Mouse (Mus musculus) forebrain, embryonic 16.5 days (tissue): ENCODE measurements around the gene Gpr3. TPM values are rescaled to one million over a fixed set of nuclear protein-coding genes. Genes with fewer than 3 reads are reported as not detected.

Experiments
- ATAC-seq: fragments of 200-750 bp; cut with Nextera tagmentation; 2 replicates; pipeline ENCODE4 v1.8.0; 2017; ENCODE audit warnings: mild to moderate bottlenecking, moderate library complexity
- H3K27ac ChIP-seq: fragments of 300-500 bp; sonication (generic); 2 replicates; pipeline ENCODE4 v1.5.1; 2014; ENCODE audit warnings: low read length, control low read depth
- H3K27me3 ChIP-seq: fragments of 300-500 bp; sonication (generic); replicated peaks from 2 replicates; pipeline ENCODE4 v1.6.1; 2014; ENCODE audit warnings: low read length; ENCODE audit not compliant: control insufficient read depth, insufficient read depth
- H3K36me3 ChIP-seq: fragments of 300-500 bp; sonication (generic); 2 replicates; pipeline ENCODE4 v1.6.1; 2014; ENCODE audit not compliant: control insufficient read depth, insufficient read depth
- H3K4me1 ChIP-seq: fragments of 300-500 bp; sonication (generic); replicated peaks from 2 replicates; pipeline ENCODE4 v1.6.1; 2014; ENCODE audit warnings: low read length; ENCODE audit not compliant: control insufficient read depth, insufficient read depth
- H3K4me2 ChIP-seq: fragments of 300-500 bp; sonication (generic); 2 replicates; pipeline ENCODE4 v1.6.1; 2014; ENCODE audit warnings: mild to moderate bottlenecking, low read length, control low read depth
- H3K4me3 ChIP-seq: fragments of 300-500 bp; sonication (generic); replicated peaks from 2 replicates; pipeline ENCODE4 v1.5.1; 2014; ENCODE audit warnings: mild to moderate bottlenecking, low read length, control low read depth
- H3K9ac ChIP-seq: fragments of 300-500 bp; sonication (generic); replicated peaks from 2 replicates; pipeline ENCODE4 v1.6.1; 2014; ENCODE audit warnings: low read depth, low read length, control low read depth
- H3K9me3 ChIP-seq: fragments of 300-500 bp; sonication (generic); 2 replicates; pipeline ENCODE4 v1.6.1; 2016; ENCODE audit warnings: low read length; ENCODE audit not compliant: control insufficient read depth
- WGBS: fragments of 180-500 bp; shearing (Covaris S2); extraction: QIAGEN DNeasy Blood & Tissue Kit; methylation state at CpG from one replicate; pipeline ENCODE4 v1.1.7; 2014; 5-methylcytosine and 5-hydroxymethylcytosine counted together
- polyA plus RNA-seq: library from polyadenylated mRNA; unstranded; fragments of >200 nt; fragmentation: Nextera tagmentation; extraction: Ambion mirVana; gene quantifications from 2 replicates; pipeline ENCODE4 v1.2.1, GENCODE M21; 2015

The Gpr3 gene
- polyA plus RNA-seq, 1 experiment from 2014 or later, result 1.4 TPM

DNA sequence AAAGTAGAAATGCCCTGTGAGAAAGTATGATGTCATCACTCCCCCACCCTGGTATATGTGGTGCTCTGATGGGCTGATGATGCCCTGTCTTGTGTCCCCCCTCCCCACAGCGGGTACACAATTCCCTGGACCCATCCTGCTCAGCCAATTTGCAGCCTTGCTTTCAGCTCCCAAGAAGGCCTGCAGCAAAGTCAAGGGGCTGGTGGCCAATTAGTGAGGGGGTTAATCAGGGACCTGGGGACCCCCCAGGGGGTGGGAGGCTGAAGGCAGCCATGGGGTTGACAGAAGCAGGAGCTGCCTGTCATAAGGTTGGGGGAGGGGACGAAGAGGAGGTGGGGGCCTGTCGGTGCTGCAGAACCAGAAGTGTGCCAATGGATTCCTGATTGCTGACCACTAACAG is 8.7 kb downstream of the Gpr3 start:
- Histone ChIP-seq H3K4me2 (no peak overlapping the region), H3K9ac (no peak overlapping the region), H3K4me1 (peaks cover 35% of the 10 kb centered on the region), H3K4me3 (no peak overlapping the region), H3K36me3 (no peaks in the 10 kb centered on the region), H3K9me3 (no peaks in the 10 kb centered on the region), H3K27me3 (no peaks in the 10 kb centered on the region), H3K27ac (no peak overlapping the region)
- 55% methylated on average over 3 of the region's 3 CpGs for WGBS
- no peak for ATAC-seq

DNA sequence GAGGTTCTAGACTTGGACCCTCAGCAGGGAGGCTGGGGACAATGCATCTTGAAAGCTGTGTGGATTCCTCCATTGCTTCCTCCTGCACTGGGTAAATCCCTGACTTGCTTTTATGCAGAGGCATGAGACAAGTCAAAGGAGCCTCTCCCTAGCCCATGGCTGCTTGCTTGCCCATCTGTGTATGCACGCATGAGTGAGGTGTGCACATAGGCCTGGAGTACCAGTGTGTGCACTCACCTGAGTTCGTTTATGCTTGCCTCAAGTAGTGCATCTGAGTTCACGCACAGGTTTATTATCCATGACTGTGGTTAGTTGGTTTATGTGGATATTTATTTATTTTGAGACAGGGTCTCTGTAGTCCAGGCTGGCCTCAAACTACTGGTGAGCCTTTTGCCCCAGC is 10.1 kb downstream of the Gpr3 start:
- no peaks in the 10 kb centered on the region for H3K36me3 ChIP-seq
- H3K9me3 ChIP-seq, result no peaks in the 10 kb centered on the region
- H3K4me2 ChIP-seq, result no peak overlapping the region
- 93% methylated on average over 3 of the region's 3 CpGs for WGBS
- H3K4me1 ChIP-seq, result peaks cover 48% of the 10 kb centered on the region
- H3K4me3 ChIP-seq, result no peak overlapping the region
- H3K27me3 ChIP-seq, result no peaks in the 10 kb centered on the region
- no peak overlapping the region for H3K27ac ChIP-seq
- no peak overlapping the region for H3K9ac ChIP-seq
- no peak for ATAC-seq

DNA sequence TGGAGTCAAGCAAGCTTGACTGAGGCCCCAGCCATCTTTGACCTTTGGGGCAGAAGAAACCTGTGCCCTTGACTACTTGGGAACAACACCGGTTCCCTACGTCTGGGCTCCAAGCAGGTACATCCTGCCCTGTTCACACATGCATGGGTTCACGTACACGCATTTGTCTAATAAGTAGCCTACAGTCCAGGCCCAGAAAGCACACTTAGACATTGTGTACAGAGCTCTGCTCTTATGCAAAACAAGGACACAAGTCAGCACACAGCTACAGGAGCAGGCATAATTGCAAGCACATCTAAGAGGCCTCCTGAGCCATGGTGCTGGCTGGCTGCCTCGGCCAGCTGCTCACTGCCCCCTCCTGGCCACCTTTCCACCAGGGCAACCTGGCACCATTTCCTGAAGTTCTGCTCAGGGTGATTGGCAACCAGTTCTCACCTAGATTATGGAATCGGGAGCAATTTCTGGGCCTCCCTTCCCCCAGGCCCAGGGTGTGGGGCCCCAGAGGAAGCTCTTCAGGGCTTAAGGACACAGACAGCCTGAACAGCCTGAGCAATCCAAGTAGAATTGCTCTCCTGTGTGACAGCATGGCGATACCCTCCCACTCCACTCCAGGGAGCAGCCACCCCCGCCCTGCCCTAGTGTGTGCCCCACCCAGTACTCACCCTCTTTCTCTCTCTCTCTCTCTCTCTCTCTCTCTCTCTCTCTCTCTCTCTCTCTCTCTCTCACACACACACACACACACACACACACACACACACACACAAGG is 11.1 kb downstream of the Gpr3 start:
- no peaks in the 10 kb centered on the region for H3K9me3 ChIP-seq
- peak; percentile 31 for ATAC-seq
- H3K36me3 ChIP-seq, result no peaks in the 10 kb centered on the region
- H3K9ac ChIP-seq, result peak overlapping the region; percentile 28; the same call in 1 of the 2 replicates
- 62% methylated on average over 8 of the region's 8 CpGs for WGBS
- H3K4me2 ChIP-seq, result no peak overlapping the region
- peaks cover 59% of the 10 kb centered on the region for H3K4me1 ChIP-seq
- peak overlapping the region; percentile 49 for H3K27ac ChIP-seq
- no peak overlapping the region for H3K4me3 ChIP-seq
- no peaks in the 10 kb centered on the region for H3K27me3 ChIP-seq

DNA sequence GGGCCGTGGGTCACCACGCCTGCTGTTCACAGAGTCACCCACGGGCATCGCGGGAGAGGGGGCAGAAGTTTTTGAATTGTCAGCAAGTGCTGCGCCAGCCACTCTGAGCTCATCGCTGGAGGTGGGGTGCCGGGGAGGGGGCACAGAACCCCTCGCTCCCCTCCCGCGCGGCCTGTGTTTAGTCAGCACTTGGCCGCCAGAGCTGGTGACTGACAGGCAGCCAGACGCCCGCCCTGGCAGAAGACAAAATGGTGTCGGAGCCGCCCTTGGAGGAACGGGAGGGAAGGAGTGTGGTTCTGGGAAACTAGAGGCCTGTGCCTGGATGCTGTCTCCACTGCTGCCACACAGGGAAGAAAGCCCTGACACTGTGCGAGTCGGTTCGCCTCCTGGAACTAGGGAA is 12.0 kb downstream of the Gpr3 start:
- H3K4me1 ChIP-seq, result peaks cover 61% of the 10 kb centered on the region
- 0 out of 2 replicates have a peak overlapping the region, but pooled peaks have one; percentile 1 for H3K4me2 ChIP-seq
- WGBS, result 28% methylated on average over 21 of the region's 21 CpGs
- no peak overlapping the region for H3K4me3 ChIP-seq
- ATAC-seq, result peak; percentile 24
- H3K9me3 ChIP-seq, result no peaks in the 10 kb centered on the region
- peak overlapping the region; percentile 28; the same call in 1 of the 2 replicates for H3K9ac ChIP-seq
- no peaks in the 10 kb centered on the region for H3K27me3 ChIP-seq
- H3K27ac ChIP-seq, result peak overlapping the region; percentile 49
- H3K36me3 ChIP-seq, result peaks cover 5% of the 10 kb centered on the region; the same call in 1 of the 2 replicates

DNA sequence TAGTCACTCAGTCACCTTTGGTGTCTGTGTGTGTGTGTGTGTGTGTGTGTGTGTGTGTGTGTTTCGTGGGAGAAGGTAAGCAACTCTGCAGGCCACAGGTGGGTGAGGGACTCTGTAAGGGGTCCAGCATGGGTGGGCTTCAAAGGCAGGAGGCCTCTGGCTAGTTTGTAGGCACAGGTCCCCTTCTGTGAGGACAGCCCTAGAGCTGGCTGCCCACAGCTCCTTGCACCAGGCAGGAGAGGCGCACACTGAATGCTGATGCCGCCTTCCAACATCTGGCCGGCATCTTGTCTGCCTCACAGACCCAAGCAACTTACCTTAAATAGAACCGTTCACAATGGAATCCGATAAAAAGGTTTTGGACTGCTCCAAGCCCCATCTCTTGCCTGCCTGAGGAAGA is 12.6 kb downstream of the Gpr3 start:
- peaks cover 60% of the 10 kb centered on the region for H3K4me1 ChIP-seq
- H3K4me2 ChIP-seq, result no peak overlapping the region
- no peaks in the 10 kb centered on the region for H3K27me3 ChIP-seq
- 0 out of 2 replicates have a peak overlapping the region, but pooled peaks have one; percentile 10 for H3K27ac ChIP-seq
- no peaks in the 10 kb centered on the region for H3K9me3 ChIP-seq
- H3K9ac ChIP-seq, result no peak overlapping the region
- WGBS, result 76% methylated on average over 6 of the region's 6 CpGs
- no peak overlapping the region for H3K4me3 ChIP-seq
- no peak for ATAC-seq
- H3K36me3 ChIP-seq, result peaks cover 5% of the 10 kb centered on the region; the same call in 1 of the 2 replicates

DNA sequence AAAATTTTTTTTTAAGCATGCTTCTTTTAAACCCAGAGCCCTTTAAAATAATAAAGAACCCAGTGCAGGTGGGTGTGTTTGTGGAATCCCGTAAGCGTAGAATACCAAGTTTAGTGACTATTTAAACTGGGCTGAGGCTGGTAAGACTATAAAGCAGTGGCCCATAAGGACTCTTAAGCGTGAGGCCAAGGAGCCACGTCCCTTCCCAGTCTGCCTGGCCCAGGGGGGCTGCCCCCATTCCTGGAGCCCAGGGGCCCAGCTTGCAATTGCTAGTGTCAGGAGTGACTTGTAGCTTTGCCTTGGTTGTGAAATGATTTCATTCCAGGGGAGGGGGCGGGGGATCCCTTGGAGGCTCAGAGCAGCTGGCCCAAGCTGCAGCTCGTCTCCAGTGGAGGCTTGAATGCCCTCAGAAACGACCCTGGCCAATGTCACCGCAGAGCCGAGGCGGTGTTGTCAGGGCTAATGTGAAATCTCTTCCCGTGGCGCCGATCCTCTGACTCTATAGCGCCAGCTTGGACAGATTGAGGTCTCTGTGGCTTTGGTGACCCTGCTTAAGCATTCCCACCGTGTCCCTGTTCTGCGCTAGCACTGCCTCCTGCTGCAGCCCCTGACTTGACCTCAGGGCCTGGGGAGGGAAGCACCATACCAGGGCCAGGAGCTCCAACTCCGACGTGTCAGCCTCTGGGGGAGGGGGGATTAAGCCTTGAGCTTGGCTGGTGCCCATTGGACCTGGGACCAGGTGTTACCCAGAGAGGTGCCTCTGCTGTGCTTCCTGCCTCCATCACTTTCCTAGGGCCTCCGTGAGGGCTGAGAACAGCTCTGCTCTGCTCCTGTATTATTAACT is 13.8 kb downstream of the Gpr3 start:
- H3K9me3 ChIP-seq, result no peaks in the 10 kb centered on the region
- H3K4me1 ChIP-seq, result peaks cover 55% of the 10 kb centered on the region
- no peak overlapping the region for H3K4me3 ChIP-seq
- ATAC-seq, result no peak
- H3K4me2 ChIP-seq, result no peak overlapping the region
- H3K9ac ChIP-seq, result no peak overlapping the region
- 20% methylated on average over 19 of the region's 19 CpGs for WGBS
- H3K27ac ChIP-seq, result peak overlapping the region; percentile 50; the same call in 1 of the 2 replicates
- no peaks in the 10 kb centered on the region for H3K27me3 ChIP-seq
- H3K36me3 ChIP-seq, result peaks cover 5% of the 10 kb centered on the region; the same call in 1 of the 2 replicates

DNA sequence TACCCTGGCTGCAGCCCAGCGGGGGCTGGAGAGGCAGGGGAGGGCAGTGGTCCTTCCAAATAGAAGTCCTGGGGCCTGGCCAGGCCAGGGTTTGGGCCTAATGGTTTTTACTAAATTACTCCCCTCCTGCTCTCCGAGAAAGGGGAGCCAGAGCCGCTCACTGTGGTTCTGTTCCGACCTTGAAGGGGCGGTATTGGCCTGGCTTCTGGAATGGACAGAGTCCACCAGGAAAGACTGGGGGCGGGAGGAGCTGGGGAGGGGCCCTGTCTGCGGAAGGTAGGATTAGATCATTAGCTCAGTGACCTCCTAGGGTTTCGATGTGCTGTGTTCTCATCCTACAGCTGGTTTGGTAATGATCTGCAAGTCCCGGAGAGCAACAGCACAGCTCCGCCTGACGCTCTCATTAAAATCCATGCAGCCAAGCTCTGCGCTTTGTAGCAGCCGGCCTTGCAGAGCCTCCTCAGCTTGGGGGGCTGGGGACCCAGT is 14.5 kb downstream of the Gpr3 start:
- H3K4me2 ChIP-seq, result no peak overlapping the region
- 10% methylated on average over 13 of the region's 13 CpGs for WGBS
- ATAC-seq, result peak; percentile 30; the same call in 1 of the 2 replicates
- H3K27me3 ChIP-seq, result no peaks in the 10 kb centered on the region
- peaks cover 5% of the 10 kb centered on the region; the same call in 1 of the 2 replicates for H3K36me3 ChIP-seq
- peaks cover 55% of the 10 kb centered on the region for H3K4me1 ChIP-seq
- H3K27ac ChIP-seq, result peak overlapping the region; percentile 85
- peak overlapping the region; percentile 36 for H3K9ac ChIP-seq
- H3K9me3 ChIP-seq, result no peaks in the 10 kb centered on the region
- no peak overlapping the region for H3K4me3 ChIP-seq

DNA sequence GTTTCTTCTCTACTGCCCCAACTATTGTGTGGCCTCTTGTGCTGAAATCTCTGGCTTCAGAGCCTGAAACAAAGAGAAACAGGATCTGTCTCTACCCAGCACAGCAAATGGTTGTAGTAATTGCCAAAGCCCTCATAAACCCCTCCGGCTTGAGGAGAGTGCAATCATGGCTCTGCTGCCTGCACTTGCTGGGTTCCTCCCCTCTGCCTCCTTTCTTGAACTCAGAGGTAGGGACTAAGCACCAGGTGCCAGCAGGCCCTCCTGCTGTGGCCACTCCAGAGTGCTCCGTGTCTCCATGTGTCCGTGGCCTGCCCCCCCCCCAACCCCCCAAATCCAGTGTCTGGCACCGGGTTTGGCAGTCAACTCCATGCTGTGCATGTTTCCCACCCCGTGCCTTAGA is 15.0 kb downstream of the Gpr3 start:
- H3K36me3 ChIP-seq, result peaks cover 8% of the 10 kb centered on the region; the same call in 1 of the 2 replicates
- no peak overlapping the region for H3K4me2 ChIP-seq
- ATAC-seq, result peak; percentile 8; the same call in 1 of the 2 replicates
- H3K4me3 ChIP-seq, result no peak overlapping the region
- peak overlapping the region; percentile 85 for H3K27ac ChIP-seq
- peaks cover 55% of the 10 kb centered on the region for H3K4me1 ChIP-seq
- no peaks in the 10 kb centered on the region for H3K27me3 ChIP-seq
- H3K9me3 ChIP-seq, result no peaks in the 10 kb centered on the region
- peak overlapping the region; percentile 36 for H3K9ac ChIP-seq
- WGBS, result 5% methylated on average over 5 of the region's 5 CpGs

DNA sequence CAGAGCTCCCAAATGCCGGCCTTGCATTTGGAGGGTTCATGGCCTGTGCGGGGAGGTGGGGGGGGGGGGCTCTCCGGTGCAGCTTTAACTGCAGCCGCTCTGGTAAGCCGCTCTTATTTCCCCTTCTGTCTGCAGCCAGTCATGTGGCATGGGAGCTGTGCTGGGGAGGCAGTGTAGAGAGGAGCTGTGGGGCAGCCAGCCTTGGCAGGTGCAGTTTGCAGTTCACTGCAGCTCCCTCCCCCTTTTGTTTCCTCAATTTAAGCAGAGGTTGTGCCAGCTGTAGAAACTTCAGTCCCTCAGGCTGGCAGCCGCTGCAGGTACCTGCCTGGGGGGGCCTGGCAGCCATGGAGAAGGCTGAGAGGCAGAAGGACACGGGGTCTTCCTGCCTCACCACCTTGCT is 15.5 kb downstream of the Gpr3 start:
- Histone ChIP-seq H3K9ac (peak overlapping the region; percentile 36), H3K4me1 (peaks cover 54% of the 10 kb centered on the region), H3K4me2 (no peak overlapping the region), H3K36me3 (peaks cover 11% of the 10 kb centered on the region; the same call in 1 of the 2 replicates), H3K27ac (peak overlapping the region; percentile 85), H3K9me3 (no peaks in the 10 kb centered on the region), H3K4me3 (no peak overlapping the region), H3K27me3 (no peaks in the 10 kb centered on the region)
- peak; percentile 36 for ATAC-seq
- WGBS, result 5% methylated on average over 7 of the region's 7 CpGs
